In genomic region chrX:5468022-5468421, GRCm38 (mm10) we compare ENCODE assay signal across 10 mouse cellular contexts. TPM values are rescaled to one million over a fixed set of nuclear protein-coding genes. Genes with fewer than 3 reads are reported as not detected.
DNase-seq lines count a peak whose midpoint lies in the region; ATAC-seq lines count a peak whose summit lies in the region.
"Had no signal": no experiment of that assay in that cellular context is flagged by ENCODE, and none has a peak within 500 bp of the region (broad histone marks: within the 10 kb centered on the region; RNA-seq: fewer than 3 reads in every experiment).

No protein-coding gene starts in this region.

- peaks cover 15% of the 10 kb centered on the region; the same call in 1 of the 2 replicates for H3K27me3 ChIP-seq in embryonic facial prominence, embryonic 14.5 days (replicated peaks; ENCODE audit: control insufficient read depth, insufficient read depth, low read length)
- H3K27me3 ChIP-seq: Patski had no signal

- H3K36me3 ChIP-seq in embryonic facial prominence, embryonic 14.5 days (ENCODE audit: control insufficient read depth, insufficient read depth, low read length), result no peaks in the 10 kb centered on the region

- intact Hi-C loops in left cerebral cortex, postnatal 36 days (cut with DNase I), result no loop called here

- DNase-seq in left cerebral cortex, adult 18-20 months (ENCODE audit: low spot score in 2 of 2), result peak; percentile 8 to 23
- DNase-seq in left cerebral cortex, adult 11 months (ENCODE audit: low spot score), result no peak
- no peak for DNase-seq in embryonic facial prominence, embryonic 14.5 days (ENCODE audit: low spot score)
- DNase-seq in left cerebral cortex, postnatal 36 days (ENCODE audit: low spot score in 2 of 2), result peak; percentile 4
- peak; percentile 1 for DNase-seq in right cerebral cortex, postnatal 4 days
- no peak for DNase-seq in cerebellum, postnatal 36 days
- DNase-seq in urinary bladder, adult 2 months (ENCODE audit: low spot score), result no peak
- DNase-seq in adrenal gland, adult (ENCODE audit: inconsistent age in 2 of 2, low spot score in 1 of 2), result no peak

- 22% methylated on average over 23 of the region's 24 CpGs for WGBS in embryonic facial prominence, embryonic 14.5 days

- H3K9me3 ChIP-seq in embryonic facial prominence, embryonic 14.5 days (ENCODE audit: control insufficient read depth, low read length), result no peaks in the 10 kb centered on the region

- H3K9ac ChIP-seq in embryonic facial prominence, embryonic 14.5 days (ENCODE audit: low read depth, low read length), result no peak overlapping the region

- ATAC-seq in embryonic facial prominence, embryonic 14.5 days (ENCODE audit: low read depth), result no peak
- ATAC-seq: Patski had no signal

- no peak overlapping the region for H3K27ac ChIP-seq in embryonic facial prominence, embryonic 14.5 days (replicated peaks; ENCODE audit: low read depth, low read length)

- peak overlapping the region; percentile 32; the same call in 1 of the 2 replicates for H3K4me2 ChIP-seq in embryonic facial prominence, embryonic 14.5 days (ENCODE audit: low read depth, low read length)

- no peak overlapping the region for H3K4me3 ChIP-seq in embryonic facial prominence, embryonic 14.5 days (ENCODE audit: low read depth, low read length)

- no peaks in the 10 kb centered on the region for H3K4me1 ChIP-seq in embryonic facial prominence, embryonic 14.5 days (ENCODE audit: control insufficient read depth, insufficient read depth, low read length)

RNA-seq across cellular contexts. Expression of gene Mycs, which starts 1.0 kb away (rescaled TPM):
- not detected for total RNA-seq in left cerebral cortex, adult 18-20 months (2021)
- not detected in 2 replicates for polyA plus RNA-seq in embryonic facial prominence, embryonic 14.5 days (2014; fragmentation: Nextera tagmentation; extraction: Ambion mirVana)
- not detected for total RNA-seq in left cerebral cortex, postnatal 36 days (2021)
- not detected in 2 replicates for polyA plus RNA-seq in urinary bladder, adult 2 months (2012; rRNA removed)
- total RNA-seq: left cerebral cortex, adult 8-10 months had no signal
- polyA plus RNA-seq: Patski had no signal

Comparison
In these comparisons a context has a peak if more than half of its experiments do, and no peak if none do; other contexts are left out.
1. DNase-seq: peak in left cerebral cortex, adult 18-20 months (2 of 2), left cerebral cortex, postnatal 36 days (2 of 2) and right cerebral cortex, postnatal 4 days (single experiment); none in left cerebral cortex, adult 11 months (single experiment), embryonic facial prominence, embryonic 14.5 days (single experiment), cerebellum, postnatal 36 days (0 of 2), urinary bladder, adult 2 months (single experiment) and adrenal gland, adult (0 of 2).